Mouse (Mus musculus) G1E (cell line): ENCODE results near the gene Neurl4.

Experiments used
- CTCF ChIP-seq: IDR thresholded peaks from 2 replicates; pipeline ENCODE4 v1.5.1; 2012; ENCODE audit warnings: low read depth, low read length, inconsistent platforms, mixed read lengths
- GATA2 ChIP-seq: IDR thresholded peaks from 2 replicates; pipeline ENCODE4 v1.6.1; 2012; ENCODE audit warnings: low read depth, low read length, inconsistent platforms, borderline replicate concordance
- POLR2AphosphoS5 ChIP-seq: IDR thresholded peaks from 2 replicates; pipeline ENCODE4 v1.6.1; 2012; ENCODE audit warnings: low read depth, low read length, inconsistent platforms; ENCODE audit not compliant: insufficient replicate concordance
- TAL1 ChIP-seq: conservative IDR thresholded peaks from 2 replicates; pipeline ENCODE4 v1.6.1; 2012; ENCODE audit warnings: low read depth, low read length, inconsistent platforms, mixed read lengths

DNA sequence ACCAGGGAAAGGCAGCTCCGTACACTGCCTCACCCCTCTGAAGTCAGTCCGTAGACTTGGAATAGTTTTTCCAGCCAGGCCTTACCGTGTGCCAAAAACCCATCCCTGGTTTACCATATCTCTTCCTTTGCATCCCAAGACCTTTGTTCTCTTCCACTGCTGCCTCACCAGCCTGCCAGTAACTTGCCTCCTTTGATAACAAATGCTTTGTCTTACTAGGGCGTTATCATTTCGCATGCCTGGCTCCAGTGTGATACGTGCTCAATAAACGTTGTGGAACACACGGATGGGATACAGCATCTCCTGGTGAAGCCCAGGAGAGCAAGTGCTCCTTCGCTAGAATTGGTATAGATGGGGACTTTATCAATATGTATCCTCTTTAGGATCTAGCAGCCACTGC, 33.5 kb upstream of the Neurl4 start:
- TF ChIP-seq CTCF (no peak), POLR2AphosphoS5 (no peak), TAL1 (no peak), GATA2 (no peak)
